Mouse (Mus musculus): Measurements from ENCODE around the gene Plet1. TPM values are rescaled to one million over a fixed set of nuclear protein-coding genes. Genes with fewer than 3 reads are reported as not detected.

The Plet1 gene
- polyA plus RNA-seq, 2 experiments: 0.15 to 0.17 TPM

- Histone ChIP-seq H3K36me3 (replicated peaks; ENCODE audit: control insufficient read depth, insufficient read depth, low read depth) (no peaks in the 10 kb centered on the region), H3K9ac (replicated peaks) (no peak overlapping the region), H3K4me3 (ENCODE audit: insufficient read depth in 1 of 2, low read depth in 2 of 2, low read length in 2 of 2) (no peak overlapping the region), H3K4me1 (replicated peaks; ENCODE audit: control insufficient read depth in 2 of 2, insufficient read depth in 2 of 2, low read length in 1 of 2) (peaks cover 0 to 3% of the 10 kb centered on the region in 2 experiments; a peak in 1 of 4 replicates), H3K9me3 (ENCODE audit: control insufficient read depth, low read length) (no peaks in the 10 kb centered on the region), H3K27ac (no peak overlapping the region), H3K4me2 (ENCODE audit: low read depth) (no peak overlapping the region), H3K27me3 (ENCODE audit: control insufficient read depth, insufficient read depth, low read length) (no peaks in the 10 kb centered on the region)
- ATAC-seq (ENCODE audit: insufficient read depth): no peak
- 64% methylated on average over 9 of the region's 9 CpGs for WGBS (ENCODE audit: insufficient replicate concordance)
- DNase-seq (ENCODE audit: low read depth in 3 of 3, low spot score in 3 of 3): no peak
- no peak for TF ChIP-seq CTCF (IDR thresholded peaks at IDR 0.05; ENCODE audit: low read depth)
- TF ChIP-seq EP300 (IDR thresholded peaks at IDR 0.05; ENCODE audit: low read depth): no peak
These were observed 48.1 kb downstream of the Plet1 start for GRCm38 (mm10) chr9:50542401-50542800.

- Histone ChIP-seq H3K36me3 (replicated peaks; ENCODE audit: control insufficient read depth, insufficient read depth, low read depth) (no peaks in the 10 kb centered on the region), H3K4me3 (ENCODE audit: insufficient read depth in 1 of 2, low read depth in 2 of 2, low read length in 2 of 2) (no peak overlapping the region), H3K27me3 (ENCODE audit: control insufficient read depth, insufficient read depth, low read length) (no peaks in the 10 kb centered on the region), H3K4me1 (replicated peaks; ENCODE audit: control insufficient read depth in 2 of 2, insufficient read depth in 2 of 2, low read length in 1 of 2) (no peaks in the 10 kb centered on the region), H3K4me2 (ENCODE audit: low read depth) (no peak overlapping the region), H3K9ac (replicated peaks) (no peak overlapping the region), H3K9me3 (ENCODE audit: control insufficient read depth, low read length) (no peaks in the 10 kb centered on the region), H3K27ac (no peak overlapping the region)
- WGBS (ENCODE audit: insufficient replicate concordance): 32% methylated on average over 5 of the region's 5 CpGs
- TF ChIP-seq EP300 (IDR thresholded peaks at IDR 0.05; ENCODE audit: low read depth): no peak
- no peak for TF ChIP-seq CTCF (IDR thresholded peaks at IDR 0.05; ENCODE audit: low read depth)
- ATAC-seq (ENCODE audit: insufficient read depth): no peak
- no peak for DNase-seq (ENCODE audit: low read depth in 3 of 3, low spot score in 3 of 3)
These were observed 53.6 kb downstream of the Plet1 start for GRCm38 (mm10) chr9:50547859-50548478.

GRCm38 (mm10) chr9:50548936-50549335 lies 54.6 kb downstream of the Plet1 start:
- WGBS (ENCODE audit: insufficient replicate concordance): 65% methylated on average over 4 of the region's 4 CpGs

GRCm38 (mm10) chr9:50552206-50552605 lies 57.9 kb downstream of the Plet1 start:
- no peaks in the 10 kb centered on the region for H3K9me3 ChIP-seq (ENCODE audit: control insufficient read depth, low read length)
- WGBS (ENCODE audit: insufficient replicate concordance): 46% methylated on average over 5 of the region's 5 CpGs

More at GRCm38 (mm10) chr9:50548936-50549335, 54.6 kb downstream of the Plet1 start:
- Histone ChIP-seq H3K4me3 (ENCODE audit: insufficient read depth in 1 of 2, low read depth in 2 of 2, low read length in 2 of 2) (no peak overlapping the region), H3K27ac (no peak overlapping the region), H3K36me3 (replicated peaks; ENCODE audit: control insufficient read depth, insufficient read depth, low read depth) (no peaks in the 10 kb centered on the region), H3K9me3 (ENCODE audit: control insufficient read depth, low read length) (no peaks in the 10 kb centered on the region), H3K4me2 (ENCODE audit: low read depth) (no peak overlapping the region), H3K9ac (replicated peaks) (no peak overlapping the region), H3K27me3 (ENCODE audit: control insufficient read depth, insufficient read depth, low read length) (no peaks in the 10 kb centered on the region), H3K4me1 (replicated peaks; ENCODE audit: control insufficient read depth in 2 of 2, insufficient read depth in 2 of 2, low read length in 1 of 2) (no peaks in the 10 kb centered on the region)
- ATAC-seq (ENCODE audit: insufficient read depth) (no peak), DNase-seq (ENCODE audit: low read depth in 3 of 3, low spot score in 3 of 3) (no peak)
- TF ChIP-seq CTCF (IDR thresholded peaks at IDR 0.05; ENCODE audit: low read depth) (no peak), EP300 (IDR thresholded peaks at IDR 0.05; ENCODE audit: low read depth) (no peak)

GRCm38 (mm10) chr9:50553547-50553946 lies 59.2 kb downstream of the Plet1 start:
- H3K9me3 ChIP-seq (ENCODE audit: control insufficient read depth, low read length): no peaks in the 10 kb centered on the region
- no peak overlapping the region for H3K27ac ChIP-seq
- no peaks in the 10 kb centered on the region for H3K36me3 ChIP-seq (replicated peaks; ENCODE audit: control insufficient read depth, insufficient read depth, low read depth)
- TF ChIP-seq CTCF (IDR thresholded peaks at IDR 0.05; ENCODE audit: low read depth): no peak
- no peak for TF ChIP-seq EP300 (IDR thresholded peaks at IDR 0.05; ENCODE audit: low read depth)
- no peaks in the 10 kb centered on the region for H3K27me3 ChIP-seq (ENCODE audit: control insufficient read depth, insufficient read depth, low read length)
- no peak overlapping the region for H3K9ac ChIP-seq (replicated peaks)
- no peak overlapping the region for H3K4me2 ChIP-seq (ENCODE audit: low read depth)
- no peaks in the 10 kb centered on the region for H3K4me1 ChIP-seq (replicated peaks; ENCODE audit: control insufficient read depth in 2 of 2, insufficient read depth in 2 of 2, low read length in 1 of 2)
- ATAC-seq (ENCODE audit: insufficient read depth) (no peak), DNase-seq (ENCODE audit: low read depth in 3 of 3, low spot score in 3 of 3) (no peak)
- no peak overlapping the region for H3K4me3 ChIP-seq (ENCODE audit: insufficient read depth in 1 of 2, low read depth in 2 of 2, low read length in 2 of 2)
- WGBS (ENCODE audit: insufficient replicate concordance): 29% methylated on average over 2 of the region's 2 CpGs

More at GRCm38 (mm10) chr9:50552206-50552605, 57.9 kb downstream of the Plet1 start:
- Histone ChIP-seq H3K4me3 (ENCODE audit: insufficient read depth in 1 of 2, low read depth in 2 of 2, low read length in 2 of 2) (no peak overlapping the region), H3K27ac (no peak overlapping the region), H3K4me2 (ENCODE audit: low read depth) (no peak overlapping the region), H3K4me1 (replicated peaks; ENCODE audit: control insufficient read depth in 2 of 2, insufficient read depth in 2 of 2, low read length in 1 of 2) (no peaks in the 10 kb centered on the region), H3K9ac (replicated peaks) (no peak overlapping the region), H3K27me3 (ENCODE audit: control insufficient read depth, insufficient read depth, low read length) (no peaks in the 10 kb centered on the region), H3K36me3 (replicated peaks; ENCODE audit: control insufficient read depth, insufficient read depth, low read depth) (no peaks in the 10 kb centered on the region)
- ATAC-seq (ENCODE audit: insufficient read depth): no peak
- no peak for DNase-seq (ENCODE audit: low read depth in 3 of 3, low spot score in 3 of 3)
- no peak for TF ChIP-seq EP300 (IDR thresholded peaks at IDR 0.05; ENCODE audit: low read depth)
- no peak for TF ChIP-seq CTCF (IDR thresholded peaks at IDR 0.05; ENCODE audit: low read depth)
